Mouse (Mus musculus): ENCODE data around the gene Fmod.
A peak's percentile ranks its signal among the peaks of the same experiment; 100 is the strongest.

Gene Fmod

DNA sequence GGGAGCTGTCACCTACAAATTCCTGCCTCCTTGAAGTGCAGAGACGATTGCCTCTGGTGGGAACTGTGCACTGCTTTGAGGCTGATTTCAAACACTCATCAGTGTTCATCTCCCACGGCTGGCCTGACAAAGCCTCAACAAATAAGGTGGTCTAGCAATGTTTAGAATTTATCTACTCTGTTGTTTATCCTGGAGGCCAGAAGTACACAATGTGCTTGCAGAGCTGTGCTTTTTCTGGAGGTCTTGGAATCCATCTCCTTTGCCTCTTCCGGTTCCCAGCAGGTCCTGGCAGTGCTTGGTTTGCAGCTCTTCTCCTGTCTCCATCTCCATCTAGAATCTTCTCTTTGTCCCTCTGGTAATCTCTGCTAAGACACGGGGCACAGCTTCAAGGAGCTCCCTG is 19.2 kb downstream of the Fmod start:
- DNase-seq (ENCODE audit: low spot score in 2 of 2): no peak

DNA sequence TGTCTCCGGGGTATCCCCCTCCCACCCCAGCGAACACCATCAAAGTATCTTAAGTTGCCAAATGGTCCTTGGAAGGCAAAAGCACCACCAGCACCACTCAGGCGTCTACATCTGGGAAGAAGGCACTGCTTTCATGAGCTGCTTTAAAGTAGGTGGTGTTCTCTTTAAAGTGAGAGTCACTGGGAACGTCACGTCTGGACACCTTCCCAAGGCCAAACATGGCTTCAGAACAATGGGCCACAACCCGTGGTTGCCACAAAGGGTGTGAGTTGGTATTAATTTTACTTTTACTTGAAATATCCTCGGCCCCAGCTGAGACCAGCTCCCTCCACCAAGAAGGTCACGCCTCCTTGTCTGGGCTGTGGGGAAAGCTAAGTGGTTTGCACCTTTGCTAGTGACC is 20.7 kb downstream of the Fmod start:
- no peak for DNase-seq (ENCODE audit: low spot score in 2 of 2)

DNA sequence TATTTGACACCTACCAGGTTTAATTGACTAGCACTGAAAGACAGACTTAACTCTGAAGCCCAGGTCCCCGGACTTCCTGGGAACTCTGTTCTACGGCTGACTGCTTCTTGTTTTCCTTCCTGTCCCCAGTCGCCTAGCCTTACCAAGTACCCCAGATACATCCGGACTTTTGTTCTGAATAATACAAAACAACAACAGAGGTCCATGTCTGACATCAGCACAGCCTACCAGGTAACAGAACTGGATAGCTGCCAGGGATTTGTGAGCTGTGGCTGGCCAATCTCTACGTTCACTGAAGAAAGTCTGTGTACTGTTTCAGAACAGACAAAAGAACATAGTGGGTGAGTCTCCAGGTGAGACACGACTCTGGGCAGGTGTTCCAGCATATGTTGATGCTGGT is 21.8 kb downstream of the Fmod start:
- DNase-seq (ENCODE audit: low spot score in 2 of 2): no peak

DNA sequence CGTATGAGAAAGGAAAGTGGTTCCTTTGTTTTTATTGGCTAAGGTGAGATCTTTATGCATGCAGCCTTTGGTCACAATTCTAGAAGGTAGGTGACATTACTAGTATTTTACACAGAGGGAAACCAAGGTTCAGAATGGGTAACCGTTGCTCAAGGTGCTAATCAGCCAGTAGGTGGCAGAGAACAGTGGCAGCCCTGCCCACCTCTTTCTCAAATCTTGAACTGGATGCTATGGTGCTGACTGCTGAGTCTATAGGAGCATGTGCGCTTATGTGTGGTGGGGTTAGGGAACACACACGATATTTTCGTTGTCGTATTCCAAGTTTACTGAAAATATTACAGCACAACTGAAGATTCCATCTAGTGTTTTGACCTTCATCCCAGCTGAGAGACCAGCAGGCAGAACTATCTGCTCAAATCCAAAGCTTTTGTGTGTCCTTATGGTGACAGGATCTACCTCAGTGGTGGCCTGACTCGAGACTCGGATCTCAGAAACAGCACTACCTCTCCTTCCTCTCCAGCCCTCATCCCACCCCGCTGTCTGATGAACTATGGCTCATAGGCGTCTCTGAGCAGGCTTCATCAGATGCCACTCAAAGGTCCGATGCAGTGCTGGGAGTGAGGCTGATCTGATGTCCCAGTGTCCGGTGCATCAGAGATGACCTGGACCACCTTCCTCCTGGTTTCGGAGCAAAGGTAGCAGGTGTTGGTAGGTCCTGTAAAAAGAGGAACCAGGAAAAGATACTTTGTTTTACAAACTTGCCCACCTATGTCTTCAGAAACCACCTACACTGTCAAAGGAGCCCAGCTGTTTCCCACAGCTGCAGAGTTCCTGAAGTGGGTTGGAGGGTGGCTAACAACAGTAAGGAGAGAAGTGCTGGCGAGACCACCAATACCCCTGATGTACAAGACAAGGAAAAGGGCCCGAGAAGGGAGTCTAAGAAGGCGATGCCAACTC is 23.0 kb downstream of the Fmod start:
- no peak for DNase-seq (ENCODE audit: low spot score in 2 of 2)

DNA sequence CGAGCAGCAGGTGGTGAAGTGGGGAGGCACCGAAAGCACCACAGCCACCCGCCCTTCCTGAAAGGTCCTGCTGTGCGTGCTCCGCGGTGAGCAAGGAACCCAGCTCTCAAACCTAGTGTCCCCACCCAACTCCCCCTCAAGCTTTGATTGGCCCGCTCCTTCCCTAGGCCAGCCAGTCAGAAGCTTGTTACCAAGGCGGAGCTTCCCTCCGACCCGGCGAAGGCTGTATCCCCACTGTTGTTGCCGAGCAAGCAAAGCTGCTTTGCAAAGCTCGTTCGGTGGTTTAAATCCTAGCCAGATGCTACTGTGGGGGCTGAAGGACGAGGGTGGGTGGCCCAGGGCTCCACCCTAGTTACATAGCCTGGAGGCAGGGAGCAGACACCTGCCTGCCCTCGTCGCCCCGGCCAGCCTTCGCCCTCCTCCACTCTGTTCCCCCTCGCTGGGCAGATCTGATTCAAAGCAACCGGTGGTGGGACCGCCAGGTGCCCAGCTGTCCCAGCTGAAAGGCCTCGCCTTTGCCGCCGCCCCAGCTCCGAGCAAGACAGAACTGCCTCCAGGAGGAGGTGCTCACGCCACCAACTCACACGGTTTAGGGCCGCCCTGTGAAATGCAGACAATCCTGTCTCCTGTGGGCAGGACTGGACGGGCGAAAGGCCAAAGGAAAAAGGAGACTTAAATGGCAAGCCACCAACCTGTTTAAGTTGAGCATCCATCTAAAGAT is 24.0 kb downstream of the Fmod start:
- peak; percentile 86 to 90 for DNase-seq (ENCODE audit: low spot score in 2 of 2)

DNA sequence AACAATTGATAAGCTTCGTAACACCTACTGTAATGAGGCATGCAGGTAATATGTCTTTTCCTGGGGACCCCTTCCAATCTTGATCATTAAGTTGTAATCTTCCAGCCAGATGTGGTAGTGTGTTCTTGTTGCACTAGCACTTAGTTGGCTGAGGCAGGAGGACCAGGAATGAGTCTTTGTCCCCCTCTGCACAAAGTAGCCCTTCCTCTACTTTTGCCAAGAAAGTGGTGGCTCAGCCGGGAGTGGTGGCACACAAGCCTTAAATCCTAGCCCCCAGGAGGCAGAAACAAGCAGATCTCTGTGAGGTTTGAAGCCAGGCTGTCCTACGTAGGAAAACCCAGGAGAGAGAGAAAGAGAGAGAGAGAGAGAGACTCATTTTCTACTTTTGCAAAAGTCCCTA is 24.9 kb downstream of the Fmod start:
- no peak for DNase-seq (ENCODE audit: low spot score in 2 of 2)

DNA sequence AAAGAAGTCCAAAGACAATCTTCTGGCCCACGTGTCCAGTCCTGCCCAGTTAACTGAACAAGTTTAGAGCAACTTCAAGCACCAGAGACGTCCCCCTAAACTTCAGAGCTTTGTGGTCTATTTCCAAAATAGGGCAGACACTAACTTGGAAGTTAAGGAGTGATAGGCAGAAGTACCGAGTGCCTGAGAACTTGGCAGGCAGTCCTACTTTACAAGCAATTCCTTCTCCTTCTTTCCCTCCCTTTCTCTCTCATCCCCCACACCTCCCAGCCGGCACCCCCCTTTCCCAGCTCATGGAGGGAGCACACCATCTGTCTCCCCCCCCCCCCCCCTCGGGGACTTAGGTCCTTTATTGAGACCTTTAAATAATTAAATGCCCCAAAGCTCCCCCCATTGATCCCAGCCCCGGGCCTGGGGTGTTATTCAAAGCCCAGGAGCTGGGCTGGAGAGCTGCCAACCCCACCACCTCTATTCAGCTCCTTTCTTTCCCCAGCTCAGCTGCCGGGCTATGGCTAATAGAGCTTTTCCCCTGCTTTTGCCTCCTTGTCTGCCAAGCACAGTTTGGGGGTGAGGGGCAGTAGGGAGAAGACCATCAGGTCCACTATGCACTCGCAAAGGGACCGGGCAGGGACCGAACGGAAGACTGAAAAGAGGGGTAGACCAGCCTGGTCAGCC is 25.5 kb downstream of the Fmod start:
- no peak for DNase-seq (ENCODE audit: low spot score in 2 of 2)

DNA sequence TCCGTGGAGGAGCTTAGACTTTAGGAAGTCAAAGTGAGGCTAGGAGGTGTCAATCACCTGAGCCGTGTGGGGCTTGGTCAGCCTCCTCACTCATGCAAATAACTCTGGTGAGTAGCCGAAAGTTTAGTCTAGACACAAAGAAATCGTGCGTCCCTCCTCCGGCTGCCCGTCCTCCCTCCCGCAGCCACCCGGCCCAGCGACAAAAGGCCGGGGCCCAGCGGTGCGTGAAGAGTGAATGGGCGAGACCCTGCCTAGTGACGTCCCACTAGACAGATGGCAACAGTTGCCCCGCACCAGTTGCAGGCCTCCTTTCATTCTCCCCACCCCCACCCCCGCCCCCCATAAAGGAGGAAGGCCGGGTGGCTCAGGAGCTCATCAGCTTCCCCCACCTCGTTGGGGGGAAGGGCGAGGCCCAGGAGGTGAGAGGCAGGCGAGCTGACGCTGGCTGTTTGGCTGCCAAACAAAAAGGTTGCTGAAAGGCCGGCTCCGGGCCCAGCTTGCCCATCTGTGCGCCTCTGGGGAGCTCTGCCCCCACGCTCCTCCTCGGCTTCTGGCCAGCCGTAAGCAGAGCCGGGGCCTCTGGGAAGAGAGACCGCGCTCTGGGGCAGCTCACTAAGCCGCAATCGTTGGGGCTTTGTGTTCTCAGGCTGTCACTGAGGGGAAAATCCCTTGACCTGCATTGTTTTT is 26.2 kb downstream of the Fmod start:
- no peak for DNase-seq (ENCODE audit: low spot score in 2 of 2)

DNA sequence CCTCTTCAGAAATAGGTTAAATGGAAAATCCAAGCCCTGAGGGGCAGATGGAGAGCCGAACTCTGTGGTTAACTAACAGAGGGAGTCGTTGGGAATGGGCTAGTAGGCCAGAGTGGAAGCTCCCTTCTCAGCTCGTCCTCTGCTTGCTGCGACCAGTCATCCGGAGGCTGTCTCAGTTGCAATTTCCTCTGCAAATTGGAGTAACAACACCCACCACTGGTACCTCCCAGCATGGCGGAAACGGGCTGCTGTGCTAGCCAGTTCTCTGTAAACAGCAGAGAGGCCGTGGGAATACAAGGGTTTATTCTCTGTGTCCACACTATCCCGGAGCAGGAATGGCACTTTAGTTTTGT is 26.7 kb downstream of the Fmod start:
- no peak for DNase-seq (ENCODE audit: low spot score in 2 of 2)

DNA sequence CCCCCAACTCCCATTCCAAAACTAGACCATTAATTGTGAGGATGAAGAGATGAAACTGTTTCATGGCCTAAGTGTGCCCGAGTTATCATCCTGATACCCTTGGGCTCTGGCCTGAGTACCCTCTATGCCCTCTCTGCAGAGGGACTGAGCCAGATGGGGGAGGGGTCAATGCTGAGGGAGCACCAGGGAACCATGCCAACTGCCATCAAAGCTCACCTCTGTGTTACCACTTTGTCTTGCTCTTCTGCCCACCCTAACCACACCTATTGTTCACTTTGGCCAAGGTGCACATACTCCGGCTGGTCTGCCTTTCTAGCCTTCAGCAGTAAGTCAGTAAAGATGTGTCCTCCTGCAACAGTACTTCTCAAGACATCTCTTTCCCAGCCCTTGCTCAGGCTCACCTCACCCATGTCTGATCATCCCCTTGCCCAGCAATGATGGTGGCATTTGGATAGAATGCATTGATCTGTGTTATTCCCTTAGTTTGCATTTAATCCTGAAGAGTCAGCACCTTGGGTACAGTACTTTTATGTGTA is 27.3 kb downstream of the Fmod start:
- DNase-seq (ENCODE audit: low spot score in 2 of 2): no peak

DNA sequence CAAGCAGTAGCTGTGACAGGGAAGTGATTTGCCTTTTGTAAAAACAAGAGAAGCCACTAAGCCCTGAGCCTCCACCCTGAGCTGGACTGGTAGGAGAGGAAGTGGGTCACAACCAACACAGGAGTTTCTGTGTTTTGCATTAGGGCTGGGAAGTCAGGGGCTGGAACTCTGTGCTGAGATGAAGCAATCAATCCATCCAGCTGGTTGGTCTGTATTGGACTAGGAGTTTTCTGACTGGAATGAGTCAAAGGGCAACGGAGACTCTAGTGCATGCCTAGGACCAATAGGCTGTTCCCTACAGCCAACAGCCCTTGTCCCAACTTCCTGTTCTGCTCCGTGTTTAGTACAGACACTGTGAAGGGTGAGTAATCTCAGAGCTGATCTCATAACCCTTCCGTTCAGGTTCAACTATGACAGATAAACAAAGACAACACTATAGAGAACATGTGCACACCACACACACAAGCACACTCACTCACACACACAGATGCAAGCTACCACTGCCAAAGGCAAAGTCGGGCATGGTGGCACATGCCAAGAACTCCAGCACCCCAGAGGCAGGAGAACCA is 28.3 kb downstream of the Fmod start:
- DNase-seq (ENCODE audit: low spot score in 2 of 2): no peak

DNA sequence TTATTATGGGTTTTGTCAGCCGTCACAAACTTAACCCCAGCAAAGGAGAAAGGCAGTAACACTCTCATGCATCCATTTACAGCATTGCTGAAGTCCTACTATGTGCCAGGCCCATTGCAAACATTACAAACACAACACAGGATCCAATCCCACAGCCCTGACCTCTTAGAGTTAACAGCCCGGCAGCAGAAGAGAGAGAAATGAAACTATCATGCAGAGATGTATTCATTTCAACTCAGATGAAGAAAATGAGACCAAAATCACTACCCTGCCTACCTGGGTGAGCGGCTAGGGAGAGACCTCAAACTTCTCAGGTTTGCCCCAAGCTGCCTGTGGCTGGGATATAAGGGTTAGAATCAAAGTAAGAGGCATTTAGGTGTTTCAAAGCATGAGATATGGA is 29.5 kb downstream of the Fmod start:
- no peak for DNase-seq (ENCODE audit: low spot score in 2 of 2)

DNA sequence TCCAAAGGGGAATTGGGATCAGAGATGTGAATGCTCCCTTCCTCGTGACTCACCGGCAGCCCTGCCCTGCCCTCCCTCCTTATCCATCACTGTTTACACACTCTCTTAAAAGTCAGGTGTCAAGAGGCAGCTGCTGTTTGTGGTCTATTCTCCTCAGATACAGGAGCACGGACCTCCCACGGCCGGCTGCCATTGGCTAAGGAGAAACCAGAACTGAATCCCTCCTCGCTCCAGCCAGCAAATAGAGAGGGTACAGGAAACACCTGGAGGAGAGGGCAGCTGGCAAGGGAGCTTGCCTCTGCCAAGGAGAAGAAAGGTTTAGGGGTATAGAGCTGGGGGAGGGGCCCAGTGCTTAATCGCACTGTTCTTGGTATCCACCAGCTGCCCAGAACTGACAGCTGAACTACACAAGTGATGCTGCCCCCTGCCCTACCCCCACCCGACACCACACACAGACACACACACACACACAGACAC is 30.1 kb downstream of the Fmod start:
- DNase-seq (ENCODE audit: low spot score in 2 of 2): no peak

DNA sequence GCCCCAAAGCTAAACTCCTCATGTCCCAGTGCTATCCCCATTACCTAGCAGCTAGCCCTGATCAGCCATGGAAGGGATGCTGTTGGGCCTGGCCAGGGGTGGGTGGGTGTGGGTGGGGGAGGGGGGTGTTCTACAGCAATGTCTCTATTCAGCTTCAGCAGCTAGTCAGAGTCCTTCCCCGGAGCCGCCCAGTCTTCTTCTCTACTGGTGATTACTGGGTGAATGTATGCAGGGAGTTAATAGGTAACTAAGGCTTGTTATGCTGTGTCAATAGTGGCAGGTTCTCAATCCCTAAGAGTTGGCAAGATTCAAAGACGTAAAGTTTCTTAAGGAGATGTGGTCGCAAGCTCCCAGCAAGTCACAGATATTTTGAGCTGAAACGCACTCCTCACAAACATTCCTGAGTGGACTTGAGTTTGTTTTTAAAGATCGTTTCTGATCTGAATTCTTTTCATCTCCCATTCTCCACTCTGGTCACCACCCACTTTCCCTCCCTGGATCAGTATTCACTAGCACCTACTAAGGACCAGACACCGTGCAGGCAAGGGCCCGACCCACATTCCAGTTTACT is 33.1 kb downstream of the Fmod start:
- DNase-seq (ENCODE audit: low spot score in 2 of 2): no peak

DNA sequence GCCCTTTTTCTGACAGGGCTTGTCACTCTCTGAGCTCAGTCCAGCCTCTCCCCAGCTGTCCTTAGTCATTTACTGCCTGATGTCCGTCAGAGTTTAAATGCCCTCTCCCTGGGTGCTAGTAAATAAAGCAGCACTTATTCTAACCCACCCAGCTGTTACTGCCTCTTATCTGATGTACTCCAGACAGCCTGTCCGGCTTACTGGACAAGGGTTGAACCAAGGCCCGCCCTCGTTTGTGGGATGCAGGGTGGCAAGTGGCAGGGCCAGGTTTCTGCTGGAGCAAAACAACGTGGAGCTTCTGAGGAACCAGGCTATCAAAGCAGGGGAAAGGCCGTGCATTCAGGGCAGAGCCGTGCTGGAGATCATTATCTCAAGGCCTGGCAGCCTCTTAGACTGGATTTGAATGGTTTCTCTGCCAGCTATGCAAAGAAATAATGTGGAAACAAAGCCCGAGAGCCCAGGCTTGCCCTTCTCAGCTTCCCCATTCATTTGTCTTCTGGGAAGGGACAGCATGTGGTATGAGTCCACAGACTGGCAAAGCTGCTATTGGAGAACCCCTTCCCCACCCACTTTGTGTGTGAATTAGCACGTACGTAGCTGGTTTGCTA is 34.5 kb downstream of the Fmod start:
- DNase-seq (ENCODE audit: low spot score in 2 of 2): no peak

DNA sequence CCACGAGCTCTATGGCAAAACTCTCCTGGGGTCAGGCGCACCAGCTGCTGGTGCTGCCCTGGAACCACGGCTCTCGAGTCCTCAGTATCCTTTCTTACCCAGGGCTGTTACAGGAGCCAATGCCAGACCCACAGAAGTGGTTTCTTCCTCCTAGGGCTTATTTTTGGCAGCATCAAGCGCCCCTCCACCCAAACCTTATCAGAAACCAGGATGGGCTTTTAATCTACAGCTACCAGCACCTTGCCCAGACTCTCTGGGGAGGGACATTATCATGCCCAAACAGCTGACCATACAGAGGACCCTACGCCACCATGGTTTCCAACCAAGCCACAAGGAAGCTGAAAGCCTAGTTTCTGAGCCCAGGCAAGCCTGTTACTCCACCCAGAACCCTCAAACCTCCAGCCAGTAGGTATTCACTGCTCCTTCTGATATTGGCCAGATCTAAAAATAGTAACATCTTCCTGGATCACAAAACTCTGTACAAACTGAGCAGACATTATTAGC is 36.1 kb downstream of the Fmod start:
- DNase-seq (ENCODE audit: low spot score in 2 of 2): no peak

DNA sequence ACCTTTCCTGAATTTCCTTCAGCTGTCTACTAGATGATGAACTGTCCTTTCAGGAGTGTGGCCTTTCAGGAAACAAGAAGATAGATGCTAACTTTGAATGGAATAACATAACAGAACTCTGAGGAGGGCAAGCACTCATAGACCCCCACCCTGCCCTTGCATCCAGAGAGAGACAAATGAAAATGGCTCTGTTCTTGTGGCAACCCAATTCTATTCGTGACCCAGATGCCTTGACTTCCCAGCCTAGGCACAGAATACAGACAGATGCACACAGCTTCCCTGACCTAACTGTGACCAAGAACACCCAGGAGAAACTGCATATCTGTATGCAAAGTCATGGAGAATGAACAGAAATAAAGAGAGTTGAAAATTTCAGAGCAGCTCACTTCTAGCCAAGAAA is 36.6 kb downstream of the Fmod start:
- DNase-seq (ENCODE audit: low spot score in 2 of 2): no peak

DNA sequence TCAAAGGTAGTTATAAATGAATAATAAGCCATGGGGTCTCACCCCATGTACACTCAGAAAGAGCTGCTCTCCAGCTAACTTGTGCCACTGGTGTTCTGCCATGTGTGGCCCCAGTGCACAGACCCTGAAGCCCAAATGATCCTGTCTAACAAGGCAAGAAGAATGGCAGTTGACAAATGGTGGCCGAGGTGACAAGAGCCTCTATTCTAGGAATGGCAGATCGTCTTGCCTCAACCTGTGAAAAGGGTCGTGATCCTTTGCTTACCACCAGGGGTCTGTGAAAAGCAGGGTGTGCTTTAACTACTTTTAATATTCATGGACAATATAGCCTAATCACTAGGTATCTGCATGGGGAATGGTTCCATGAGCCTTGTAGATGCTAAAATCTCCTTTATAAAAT is 37.1 kb downstream of the Fmod start:
- DNase-seq (ENCODE audit: low spot score in 2 of 2): no peak

DNA sequence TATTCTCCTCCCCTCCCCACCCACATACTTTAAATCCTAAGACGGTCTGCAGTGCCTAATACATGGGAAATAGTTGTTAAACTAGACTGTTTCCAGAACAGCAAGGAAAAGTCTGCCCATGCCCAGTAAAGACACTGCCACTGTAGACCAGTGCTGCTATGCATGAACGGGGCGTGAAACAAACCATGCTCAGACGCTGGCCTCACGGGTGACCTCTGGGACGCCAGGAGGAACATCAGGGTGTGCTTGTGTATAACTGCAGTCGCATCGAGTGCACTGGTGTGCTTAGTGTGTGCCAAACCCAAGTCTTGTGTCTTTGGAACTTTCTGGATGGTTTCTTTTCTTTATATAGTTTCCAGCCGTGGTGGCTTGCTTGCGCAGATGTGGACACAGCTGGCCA is 37.6 kb downstream of the Fmod start:
- DNase-seq (ENCODE audit: low spot score in 2 of 2): no peak

DNA sequence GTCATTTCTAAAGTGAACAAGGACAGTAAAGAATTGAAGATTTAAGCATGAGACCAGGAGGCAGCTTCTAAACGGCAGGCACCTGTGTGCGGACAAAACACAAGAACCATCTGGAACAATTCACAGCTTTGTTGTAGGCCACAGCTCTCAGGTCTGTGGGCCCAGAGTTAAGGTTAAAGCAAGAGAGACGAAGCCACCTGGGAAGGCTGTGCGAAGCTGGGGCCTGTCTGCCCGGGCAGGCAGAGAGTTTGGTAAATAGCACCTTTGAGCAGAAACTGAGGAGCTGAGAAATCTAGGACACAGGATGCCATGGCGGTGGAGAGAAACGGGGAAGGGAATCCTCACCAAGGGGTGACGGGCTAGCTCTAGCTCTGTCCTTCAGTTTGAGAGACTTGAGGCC is 38.5 kb downstream of the Fmod start:
- DNase-seq (ENCODE audit: low spot score in 2 of 2): no peak
